Mouse (Mus musculus) spleen, adult 18-20 months (tissue): ENCODE data around the gene Kalrn.

Experiments
- DNase-seq, 2 experiments: peaks; one replicate each; pipeline ENCODE4 v3.0.0; 2022; ENCODE audit warnings: mixed read lengths in 2 of 2

Gene Kalrn

DNA sequence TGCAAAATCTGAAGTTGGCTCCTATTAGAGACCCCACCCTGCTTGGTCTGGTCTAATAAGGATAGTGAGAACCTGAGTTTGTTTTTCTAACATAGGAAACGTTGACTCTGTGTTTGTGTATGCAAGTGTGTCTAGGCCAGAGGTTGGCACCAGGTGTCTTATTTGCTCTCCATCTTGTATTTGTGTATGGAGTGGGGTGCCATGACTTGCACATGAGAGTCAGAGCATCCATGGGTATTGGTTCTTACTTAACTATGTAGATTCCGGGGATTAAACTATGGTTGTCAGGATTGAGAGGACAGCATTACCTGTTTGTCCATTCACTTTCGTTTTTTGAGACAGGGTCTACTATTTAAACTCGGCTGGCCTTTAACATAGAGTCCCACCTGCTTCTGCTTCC, 620.3 kb downstream of the Kalrn start:
- no peak for DNase-seq

DNA sequence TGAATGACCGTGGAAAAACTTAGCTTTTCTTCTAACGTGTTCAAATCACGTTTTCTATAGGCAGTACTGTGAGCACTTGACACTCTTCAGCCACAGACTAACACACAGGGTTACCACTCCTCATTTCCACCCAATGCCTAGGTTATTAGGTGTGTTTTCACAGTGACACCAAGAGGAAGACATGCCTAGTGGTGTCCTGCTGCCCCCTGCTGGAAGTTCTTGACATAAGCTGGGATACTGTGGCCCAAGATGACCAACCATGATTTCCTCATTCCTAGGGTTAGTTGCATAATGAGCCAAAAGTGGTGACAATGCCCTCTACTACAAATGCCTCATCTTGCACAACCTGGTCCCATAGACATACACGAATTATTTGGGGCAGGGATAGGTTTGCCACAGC, 622.5 kb downstream of the Kalrn start:
- DNase-seq: peak; percentile 53 to 77

DNA sequence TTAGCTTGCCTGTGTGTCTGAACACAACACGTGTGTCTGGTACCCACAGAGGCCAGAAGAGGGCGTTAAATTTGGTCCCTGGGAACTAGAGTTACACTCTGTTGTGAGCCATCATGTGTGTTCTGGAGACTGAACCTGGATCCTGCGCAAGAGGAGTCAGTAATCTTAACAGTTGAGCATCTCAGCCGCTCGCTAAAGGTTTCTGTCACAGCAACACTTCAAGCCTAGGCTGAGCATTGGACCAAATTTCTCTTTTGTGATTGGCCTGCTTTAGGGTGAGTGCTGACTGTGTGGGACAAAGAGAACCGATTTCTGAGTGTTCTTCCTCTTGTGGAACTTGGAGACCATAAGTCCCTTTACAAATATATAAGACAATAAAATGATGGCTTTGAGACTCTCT, 622.9 kb downstream of the Kalrn start:
- no peak for DNase-seq

GRCm38 (mm10) chr16:33947664-33948571, 625.4 kb downstream of the Kalrn start:
- no peak for DNase-seq

DNA sequence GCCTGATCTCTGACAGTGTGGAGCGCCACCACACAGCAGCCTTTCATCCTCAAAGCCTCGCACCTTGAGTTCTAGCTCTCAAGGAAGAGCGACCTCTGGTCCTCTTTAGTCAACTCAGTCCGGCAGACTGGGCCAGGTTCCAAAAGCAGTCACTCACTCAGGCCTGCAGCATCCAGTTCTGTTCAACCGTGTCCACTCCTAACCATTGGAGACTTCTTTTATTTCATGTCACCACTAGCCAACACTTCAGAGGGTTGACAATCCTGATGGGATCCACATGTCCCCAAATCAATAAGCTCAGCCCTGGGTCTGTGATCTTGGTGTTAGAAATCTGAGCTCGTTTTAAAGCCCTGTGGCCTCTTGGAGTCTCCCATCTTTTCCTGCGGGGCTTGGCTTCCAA, 627.3 kb downstream of the Kalrn start:
- no peak for DNase-seq

DNA sequence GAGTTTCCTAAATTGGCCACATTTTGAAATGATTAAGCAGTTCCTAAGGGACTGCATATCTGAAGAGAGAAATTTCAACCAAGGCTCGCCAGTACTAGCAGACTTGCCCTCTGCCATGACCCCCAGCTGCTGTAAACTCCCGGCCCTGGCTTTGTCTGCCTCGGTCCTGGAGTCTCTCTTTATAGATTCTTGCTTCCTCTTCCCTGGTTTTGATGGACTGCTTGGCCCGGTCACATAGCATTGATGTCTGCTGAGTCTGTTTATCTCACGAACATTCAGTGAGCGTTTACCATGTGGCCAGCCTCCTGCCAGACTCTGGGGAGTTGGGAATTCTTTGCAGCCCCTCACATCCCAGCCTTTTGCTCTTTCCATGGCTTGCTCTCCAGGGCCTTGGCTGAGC, 628.6 kb downstream of the Kalrn start:
- DNase-seq: no peak

DNA sequence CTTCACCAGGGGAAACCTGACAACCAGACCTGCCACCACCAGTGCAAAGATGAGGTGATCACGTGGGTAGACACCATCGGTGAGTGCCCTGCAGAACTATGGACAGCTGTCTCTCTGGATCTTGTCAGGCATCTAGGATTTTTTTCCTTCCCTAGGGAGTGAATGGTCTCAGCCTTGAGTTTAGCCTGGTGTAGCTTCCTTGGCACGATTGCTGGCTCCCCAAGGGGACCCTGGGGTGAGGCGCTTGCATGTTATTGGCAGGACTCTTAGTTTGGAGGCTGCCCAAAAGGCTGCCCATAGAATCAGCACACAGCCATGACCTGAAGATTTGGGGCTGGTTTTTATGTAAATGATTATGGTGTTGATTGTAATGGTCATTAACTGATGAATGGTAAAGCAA, 629.2 kb downstream of the Kalrn start:
- DNase-seq: no peak

DNA sequence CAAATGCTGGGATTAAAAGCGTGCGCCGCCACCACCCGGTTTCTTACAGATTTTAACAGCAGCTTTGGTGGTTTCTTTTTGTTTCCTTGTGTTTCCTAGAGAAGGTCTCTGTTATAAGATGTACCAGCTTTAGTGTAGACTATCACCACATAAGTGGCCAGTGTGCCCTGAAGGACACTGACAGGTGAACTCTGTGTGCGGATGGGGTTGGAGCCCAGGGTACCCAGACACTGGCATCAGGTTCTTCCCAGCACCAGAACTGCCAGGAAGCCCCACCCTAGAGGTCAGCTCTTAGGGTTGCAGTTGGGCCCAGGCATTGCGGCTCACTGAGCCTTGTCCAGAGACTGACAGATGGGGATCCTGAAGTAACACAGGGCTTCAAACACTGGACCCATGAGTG, 629.9 kb downstream of the Kalrn start:
- DNase-seq: no peak

DNA sequence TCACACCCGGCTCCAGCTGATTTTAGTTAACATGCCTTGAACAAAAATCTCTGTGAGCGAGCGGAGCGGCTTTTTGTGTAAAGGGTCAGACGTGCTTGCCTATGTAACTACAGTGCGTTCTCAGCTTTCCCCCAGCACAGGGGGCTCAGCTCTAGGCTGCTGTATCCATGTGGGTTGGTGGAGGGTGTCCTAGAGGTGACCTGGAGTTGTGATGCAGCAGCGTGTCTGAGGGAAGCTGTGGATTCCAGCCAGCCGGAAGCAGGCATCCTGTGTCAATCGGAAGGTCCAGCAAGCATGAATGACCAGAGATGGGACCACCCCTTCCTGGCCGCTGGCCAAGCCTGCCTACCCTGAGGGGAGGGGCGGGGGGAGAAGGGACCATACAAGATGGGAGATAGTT, 631.0 kb downstream of the Kalrn start:
- DNase-seq: no peak

- no peak for DNase-seq
Measured at GRCm38 (mm10) chr16:33941271-33941781, 632.0 kb downstream of the Kalrn start.

DNA sequence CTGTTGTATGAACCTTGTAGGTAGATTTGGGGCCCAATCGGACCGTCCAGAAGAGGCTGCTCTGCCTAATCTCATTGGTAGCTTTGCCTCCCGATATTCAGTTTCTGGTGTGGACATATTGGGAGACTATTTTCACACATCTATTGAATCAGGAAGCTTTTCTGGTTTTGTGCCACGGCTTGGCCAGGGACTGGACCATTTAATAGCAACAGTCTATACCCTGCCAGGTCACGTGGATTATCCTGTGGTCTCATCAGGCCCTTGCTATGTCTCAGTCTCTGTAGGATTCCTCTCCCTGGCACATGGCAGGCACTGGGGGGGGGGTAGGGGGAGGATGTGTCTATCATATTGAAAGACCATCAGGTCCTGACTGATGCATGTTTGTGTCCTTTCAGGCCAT, 633.2 kb downstream of the Kalrn start:
- DNase-seq: no peak

DNA sequence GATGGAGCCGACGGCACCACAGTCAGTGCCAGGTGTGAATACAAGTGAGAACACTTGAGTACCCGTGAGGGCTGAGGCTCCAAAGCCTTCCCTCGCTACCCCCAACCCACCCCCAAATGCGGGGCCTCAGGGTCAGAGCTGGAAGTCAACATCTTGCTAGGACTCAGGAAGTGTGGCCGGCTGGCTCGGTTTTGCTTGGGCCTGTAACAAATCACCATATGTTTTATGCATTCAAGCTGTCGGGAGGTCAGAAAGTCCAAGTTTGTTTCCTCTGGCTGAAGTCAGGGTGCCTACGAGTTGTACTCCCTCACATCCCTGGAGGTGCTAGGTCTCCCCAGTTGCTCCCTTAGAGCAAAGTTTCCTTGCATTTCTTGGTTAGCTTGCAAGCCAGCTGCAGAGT, 633.7 kb downstream of the Kalrn start:
- no peak for DNase-seq

GRCm38 (mm10) chr16:33939133-33939531, 634.2 kb downstream of the Kalrn start:
- no peak for DNase-seq

- DNase-seq: no peak
Measured at GRCm38 (mm10) chr16:33938311-33939132, 634.8 kb downstream of the Kalrn start.

- no peak for DNase-seq
Measured at GRCm38 (mm10) chr16:33937567-33937966, 635.8 kb downstream of the Kalrn start.

DNA sequence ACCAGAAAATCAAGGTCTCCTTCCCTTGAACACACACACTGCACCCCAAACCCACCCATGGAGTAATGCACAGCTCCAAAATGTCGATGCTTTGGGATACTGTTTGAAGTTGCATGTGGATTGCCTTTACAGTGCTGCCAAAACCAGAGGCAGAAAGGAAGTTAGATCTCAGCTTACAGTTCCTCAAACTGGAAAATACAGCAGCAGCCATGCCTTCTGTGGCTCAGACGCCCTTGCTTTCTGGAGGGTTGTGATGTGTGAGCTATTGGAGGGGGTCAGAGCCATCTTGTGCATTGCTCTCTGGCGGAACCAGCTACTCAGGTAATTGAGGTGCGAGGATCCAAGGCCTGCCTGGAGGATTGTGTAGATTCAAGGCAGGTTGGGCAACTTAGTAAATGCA, 636.4 kb downstream of the Kalrn start:
- DNase-seq: no peak

GRCm38 (mm10) chr16:33935407-33935785, 637.9 kb downstream of the Kalrn start:
- no peak for DNase-seq

DNA sequence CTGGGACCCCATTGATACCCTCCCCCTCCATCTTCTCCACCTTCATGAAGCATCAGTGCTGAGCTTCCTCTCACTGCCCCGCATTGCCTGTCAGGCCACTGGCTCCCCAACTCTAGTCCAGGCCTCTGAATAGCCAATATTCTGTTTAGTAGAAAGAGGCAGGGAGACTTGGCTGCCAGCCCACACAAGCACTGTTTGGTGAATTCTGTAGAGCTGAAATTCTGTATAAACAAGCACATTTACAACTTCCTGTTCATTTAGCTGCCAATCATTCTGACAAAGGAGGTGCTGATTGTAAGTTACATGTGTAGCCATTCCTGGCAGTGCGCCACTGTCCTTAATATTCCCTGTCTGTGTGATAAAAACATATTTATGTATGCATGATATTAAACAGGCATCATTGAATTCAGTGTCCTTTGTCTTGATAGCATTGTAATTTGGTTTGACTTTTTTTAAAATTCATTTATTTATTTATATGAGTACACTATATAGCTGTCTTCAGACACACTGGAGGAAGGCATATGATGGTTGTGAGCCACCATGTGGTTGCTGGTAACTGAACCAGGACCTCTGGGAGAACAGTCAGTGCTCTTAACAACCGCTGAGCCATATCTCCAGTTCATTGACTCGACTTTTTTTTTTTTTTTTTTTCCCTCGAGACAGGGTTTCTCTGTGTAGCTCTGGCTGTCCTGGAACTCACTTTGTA, 638.5 kb downstream of the Kalrn start:
- DNase-seq: no peak

DNA sequence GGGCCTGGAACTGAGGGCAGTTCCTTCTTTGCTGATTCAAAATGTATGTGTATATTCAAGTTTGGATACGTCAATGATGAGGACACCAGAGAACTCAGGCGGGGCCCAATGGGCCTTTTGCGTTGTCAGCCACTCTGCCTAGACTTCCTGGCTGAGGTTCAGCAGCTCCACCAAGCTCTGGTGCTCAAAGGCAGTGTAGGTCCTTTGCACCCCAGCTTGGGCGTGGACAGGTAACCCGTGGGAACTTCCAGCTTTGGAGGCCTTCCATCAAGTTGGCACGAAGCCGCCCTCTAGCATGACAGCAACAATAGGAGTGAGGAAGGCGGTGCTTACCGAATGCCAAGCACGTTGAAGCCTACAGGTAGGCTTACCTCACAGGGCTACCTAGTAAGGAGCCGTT, 639.9 kb downstream of the Kalrn start:
- no peak for DNase-seq

DNA sequence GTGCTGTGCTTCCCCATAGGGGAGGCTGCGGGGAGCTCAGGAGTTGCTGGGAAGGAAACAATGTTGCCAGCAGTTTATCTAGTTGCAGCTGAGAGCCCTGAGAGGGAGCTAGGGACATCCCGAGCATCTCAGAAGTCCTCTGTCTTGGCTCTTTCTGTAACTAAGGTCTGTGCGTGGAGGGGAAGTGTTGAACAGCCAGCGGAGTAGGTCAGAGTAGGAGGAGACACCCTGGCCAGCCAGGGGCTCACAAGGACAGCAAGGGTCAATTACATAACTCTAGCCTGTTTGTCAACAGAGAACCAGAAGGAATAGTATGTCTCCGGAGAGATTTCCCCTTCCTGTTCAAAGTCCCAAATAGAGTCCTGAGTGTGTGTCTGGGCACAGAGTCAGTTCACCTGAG, 641.2 kb downstream of the Kalrn start:
- no peak for DNase-seq

DNA sequence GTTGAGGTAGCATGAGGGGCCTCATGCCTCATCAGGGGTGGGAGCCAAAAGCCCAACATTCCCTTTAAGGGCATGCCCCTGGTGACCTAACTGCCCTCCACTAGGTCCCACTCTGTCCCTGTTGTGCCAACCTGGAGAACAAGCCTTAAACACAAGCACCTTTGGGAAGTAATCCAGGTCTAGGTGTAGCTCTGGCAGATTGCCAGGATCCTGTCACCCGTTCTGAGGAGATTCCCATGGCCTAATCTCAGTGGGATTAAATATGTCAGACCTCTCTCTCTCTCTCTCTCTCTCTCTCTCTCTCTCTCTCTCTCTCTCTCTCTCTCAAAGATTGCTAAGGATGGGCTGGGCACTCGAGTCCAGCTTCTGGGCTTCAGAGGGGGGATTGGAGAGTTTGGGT, 641.6 kb downstream of the Kalrn start:
- DNase-seq: no peak

DNA sequence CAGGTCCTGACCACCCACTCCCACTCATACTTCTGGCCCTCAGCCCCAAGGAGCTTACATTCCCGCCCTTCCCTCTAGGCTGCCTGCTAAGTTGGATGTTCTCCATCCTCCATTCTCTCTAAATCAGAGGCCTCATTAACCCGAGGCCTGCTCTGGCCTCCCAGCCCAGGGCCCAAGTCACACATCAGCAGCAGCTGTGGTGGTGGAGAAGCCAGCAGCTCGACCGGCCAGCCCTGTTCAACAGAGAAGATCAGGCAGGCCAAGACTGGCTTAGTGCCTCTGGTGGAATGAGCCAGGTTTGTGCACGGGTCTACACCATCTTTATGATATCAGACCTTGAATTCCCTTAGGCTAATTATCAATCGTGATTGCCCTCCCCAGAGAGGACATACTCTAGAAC, 642.5 kb downstream of the Kalrn start:
- no peak for DNase-seq

DNA sequence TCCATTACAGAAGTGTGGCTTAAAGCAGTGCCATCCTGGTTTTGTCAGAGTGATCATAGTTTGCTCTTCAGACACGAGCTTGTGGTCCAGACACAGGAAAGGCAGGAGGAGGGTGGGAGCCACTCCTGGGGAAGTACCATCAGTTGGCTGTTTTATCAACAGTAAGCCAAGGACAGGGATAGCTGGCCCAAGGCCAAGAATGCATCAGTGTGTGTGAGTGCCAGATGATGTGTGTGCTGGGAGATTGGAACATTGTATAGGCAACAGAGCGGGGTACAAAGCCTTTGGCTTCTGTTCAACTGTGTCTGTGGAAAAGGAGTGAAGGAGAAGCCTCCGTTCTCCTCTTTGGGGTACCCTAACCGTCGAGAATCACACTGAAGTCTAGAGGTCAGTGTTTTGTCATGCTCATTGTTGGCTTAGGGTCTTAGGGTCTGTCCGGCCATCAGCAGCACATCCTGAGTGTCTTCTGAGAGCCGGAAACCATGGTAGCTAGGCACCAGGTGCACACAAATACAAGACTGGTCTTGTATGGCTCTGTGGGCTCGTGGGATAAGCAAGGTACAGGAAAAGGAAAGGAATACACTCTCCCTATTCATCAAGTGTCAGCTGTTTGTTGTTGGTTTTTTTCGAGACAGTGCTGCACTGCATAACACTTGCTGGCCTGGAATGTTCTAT, 644.4 kb downstream of the Kalrn start:
- DNase-seq: no peak
